Mouse (Mus musculus): Measurements from ENCODE around the gene Mrpl55. TPM values are rescaled to one million over a fixed set of nuclear protein-coding genes. Genes with fewer than 3 reads are reported as not detected.
"Not testable (repeated sequence)": the region's sequence is repeated elsewhere in the genome, so short reads cannot be mapped to it uniquely, and the experiment has no call there.

Gene Mrpl55
- polyA plus RNA-seq, 1 experiment from 2014 or later, result 89.8 TPM

GRCm38 (mm10) chr11:59201216-59202002 is 877 bp upstream of the Mrpl55 start:
- DNase-seq (ENCODE audit: low spot score), result no peak
- Histone ChIP-seq H3K4me1 (ENCODE audit: control insufficient read depth, insufficient read depth, low read length) (no peaks in the 10 kb centered on the region; the same call in 1 of the 2 replicates), H3K4me3 (ENCODE audit: low read depth, low read length) (peak overlapping the region; percentile 84), H3K27me3 (ENCODE audit: control insufficient read depth, insufficient read depth, low read length) (no peaks in the 10 kb centered on the region), H3K27ac (replicated peaks; ENCODE audit: low read depth, low read length) (no peak overlapping the region), H3K9me3 (replicated peaks; ENCODE audit: control insufficient read depth, low read length) (no peaks in the 10 kb centered on the region), H3K4me2 (ENCODE audit: low read depth, low read length) (peak overlapping the region; percentile 76), H3K36me3 (replicated peaks; ENCODE audit: control insufficient read depth, insufficient read depth, low read depth, low read length) (no peaks in the 10 kb centered on the region; the same call in none of the 2 replicates), H3K9ac (replicated peaks; ENCODE audit: low read length) (peak overlapping the region; percentile 85)
- no peak for ATAC-seq (replicated peaks; ENCODE audit: insufficient number of reproducible peaks, low FRiP score, low TSS enrichment, low read depth)
- 33% methylated on average over 16 of the region's 16 CpGs for WGBS

GRCm38 (mm10) chr11:59208153-59208831 is 6.0 kb downstream of the Mrpl55 start, which contains the start of gene 2310033P09Rik:
2310033P09Rik (plus strand) TSS chr11:59208321.
- Histone ChIP-seq H3K27me3 (ENCODE audit: control insufficient read depth, insufficient read depth, low read length) (no peaks in the 10 kb centered on the region), H3K9ac (replicated peaks; ENCODE audit: low read length) (peak within 1 kb of the TSS; percentile 86), H3K4me1 (ENCODE audit: control insufficient read depth, insufficient read depth, low read length) (peaks cover 3% of the 10 kb centered on the region; the same call in 1 of the 2 replicates), H3K27ac (replicated peaks; ENCODE audit: low read depth, low read length) (peak within 1 kb of the TSS; percentile 89), H3K4me3 (ENCODE audit: low read depth, low read length) (peak within 1 kb of the TSS; percentile 90), H3K9me3 (replicated peaks; ENCODE audit: control insufficient read depth, low read length) (no peaks in the 10 kb centered on the region), H3K4me2 (ENCODE audit: low read depth, low read length) (peak within 1 kb of the TSS; percentile 77), H3K36me3 (replicated peaks; ENCODE audit: control insufficient read depth, insufficient read depth, low read depth, low read length) (peaks cover 3% of the 10 kb centered on the region)
- under 1% methylated on average over 65 of the region's 67 CpGs for WGBS
- DNase-seq (ENCODE audit: low spot score) (peak; percentile 97), ATAC-seq (replicated peaks; ENCODE audit: insufficient number of reproducible peaks, low FRiP score, low TSS enrichment, low read depth) (peak; percentile 62)

- Histone ChIP-seq H3K27ac (replicated peaks; ENCODE audit: low read depth, low read length) (no peak overlapping the region), H3K9ac (replicated peaks; ENCODE audit: low read length) (peak overlapping the region; percentile 86), H3K27me3 (ENCODE audit: control insufficient read depth, insufficient read depth, low read length) (no peaks in the 10 kb centered on the region), H3K36me3 (replicated peaks; ENCODE audit: control insufficient read depth, insufficient read depth, low read depth, low read length) (peaks cover 3% of the 10 kb centered on the region), H3K9me3 (replicated peaks; ENCODE audit: control insufficient read depth, low read length) (no peaks in the 10 kb centered on the region), H3K4me3 (ENCODE audit: low read depth, low read length) (peak overlapping the region; percentile 90), H3K4me2 (ENCODE audit: low read depth, low read length) (peak overlapping the region; percentile 77), H3K4me1 (ENCODE audit: control insufficient read depth, insufficient read depth, low read length) (peaks cover 3% of the 10 kb centered on the region; the same call in 1 of the 2 replicates)
- DNase-seq (ENCODE audit: low spot score), result peak; percentile 75
- ATAC-seq (replicated peaks; ENCODE audit: insufficient number of reproducible peaks, low FRiP score, low TSS enrichment, low read depth), result peak; percentile 44; the same call in 1 of the 2 replicates
- WGBS, result 14% methylated on average over 18 of the region's 18 CpGs
Measured at GRCm38 (mm10) chr11:59209003-59209441, 6.7 kb downstream of the Mrpl55 start.

- WGBS, result 83% methylated on average over 5 of the region's 5 CpGs
- no peak for DNase-seq (ENCODE audit: low spot score)
- H3K4me2 ChIP-seq (ENCODE audit: low read depth, low read length), result peak overlapping the region; percentile 77
- H3K36me3 ChIP-seq (replicated peaks; ENCODE audit: control insufficient read depth, insufficient read depth, low read depth, low read length), result peaks cover 3% of the 10 kb centered on the region
- H3K9me3 ChIP-seq (replicated peaks; ENCODE audit: control insufficient read depth, low read length), result no peaks in the 10 kb centered on the region
- peak overlapping the region; percentile 90 for H3K4me3 ChIP-seq (ENCODE audit: low read depth, low read length)
- ATAC-seq (replicated peaks; ENCODE audit: insufficient number of reproducible peaks, low FRiP score, low TSS enrichment, low read depth), result no peak
- H3K27ac ChIP-seq (replicated peaks; ENCODE audit: low read depth, low read length), result no peak overlapping the region
- peaks cover 3% of the 10 kb centered on the region; the same call in 1 of the 2 replicates for H3K4me1 ChIP-seq (ENCODE audit: control insufficient read depth, insufficient read depth, low read length)
- no peaks in the 10 kb centered on the region for H3K27me3 ChIP-seq (ENCODE audit: control insufficient read depth, insufficient read depth, low read length)
- H3K9ac ChIP-seq (replicated peaks; ENCODE audit: low read length), result no peak overlapping the region
Measured at GRCm38 (mm10) chr11:59209580-59209979, 7.3 kb downstream of the Mrpl55 start.

- peaks cover 3% of the 10 kb centered on the region; the same call in 1 of the 2 replicates for H3K4me1 ChIP-seq (ENCODE audit: control insufficient read depth, insufficient read depth, low read length)
- H3K27me3 ChIP-seq (ENCODE audit: control insufficient read depth, insufficient read depth, low read length), result no peaks in the 10 kb centered on the region
- H3K4me3 ChIP-seq (ENCODE audit: low read depth, low read length), result no peak overlapping the region
- ATAC-seq (replicated peaks; ENCODE audit: insufficient number of reproducible peaks, low FRiP score, low TSS enrichment, low read depth), result no peak
- peaks cover 3% of the 10 kb centered on the region for H3K36me3 ChIP-seq (replicated peaks; ENCODE audit: control insufficient read depth, insufficient read depth, low read depth, low read length)
- 92% methylated on average over 4 of the region's 4 CpGs for WGBS
- H3K4me2 ChIP-seq (ENCODE audit: low read depth, low read length), result no peak overlapping the region
- H3K9me3 ChIP-seq (replicated peaks; ENCODE audit: control insufficient read depth, low read length), result no peaks in the 10 kb centered on the region
- H3K9ac ChIP-seq (replicated peaks; ENCODE audit: low read length), result no peak overlapping the region
- DNase-seq (ENCODE audit: low spot score), result no peak
- no peak overlapping the region for H3K27ac ChIP-seq (replicated peaks; ENCODE audit: low read depth, low read length)
Measured at GRCm38 (mm10) chr11:59210020-59210419, 7.7 kb downstream of the Mrpl55 start.

- H3K36me3 ChIP-seq (replicated peaks; ENCODE audit: control insufficient read depth, insufficient read depth, low read depth, low read length); ATAC-seq (replicated peaks; ENCODE audit: insufficient number of reproducible peaks, low FRiP score, low TSS enrichment, low read depth); H3K9me3 ChIP-seq (replicated peaks; ENCODE audit: control insufficient read depth, low read length); DNase-seq (ENCODE audit: low spot score); H3K4me3 ChIP-seq (ENCODE audit: low read depth, low read length); H3K27ac ChIP-seq (replicated peaks; ENCODE audit: low read depth, low read length); H3K4me1 ChIP-seq (ENCODE audit: control insufficient read depth, insufficient read depth, low read length); H3K4me2 ChIP-seq (ENCODE audit: low read depth, low read length); H3K9ac ChIP-seq (replicated peaks; ENCODE audit: low read length); H3K27me3 ChIP-seq (ENCODE audit: control insufficient read depth, insufficient read depth, low read length): not testable (repeated sequence)
- WGBS, result 88% methylated on average over 7 of the region's 9 CpGs
Measured at GRCm38 (mm10) chr11:59211561-59211960, 9.3 kb downstream of the Mrpl55 start.

GRCm38 (mm10) chr11:59212320-59212719 is 10.0 kb downstream of the Mrpl55 start:
- 84% methylated on average over 12 of the region's 12 CpGs for WGBS
- ATAC-seq (replicated peaks; ENCODE audit: insufficient number of reproducible peaks, low FRiP score, low TSS enrichment, low read depth); DNase-seq (ENCODE audit: low spot score): not testable (repeated sequence)

More at GRCm38 (mm10) chr11:59212320-59212719, 10.0 kb downstream of the Mrpl55 start:
- H3K36me3 ChIP-seq (replicated peaks; ENCODE audit: control insufficient read depth, insufficient read depth, low read depth, low read length); H3K4me1 ChIP-seq (ENCODE audit: control insufficient read depth, insufficient read depth, low read length); H3K9ac ChIP-seq (replicated peaks; ENCODE audit: low read length); H3K9me3 ChIP-seq (replicated peaks; ENCODE audit: control insufficient read depth, low read length); H3K4me3 ChIP-seq (ENCODE audit: low read depth, low read length); H3K27ac ChIP-seq (replicated peaks; ENCODE audit: low read depth, low read length); H3K27me3 ChIP-seq (ENCODE audit: control insufficient read depth, insufficient read depth, low read length); H3K4me2 ChIP-seq (ENCODE audit: low read depth, low read length): not testable (repeated sequence)

Data from embryonic facial prominence, embryonic 11.5 days (tissue).